Mouse (Mus musculus) stomach, embryonic 15.5 days (tissue): ENCODE measurements around the gene Grcc10. TPM values are rescaled to one million over a fixed set of nuclear protein-coding genes. Genes with fewer than 3 reads are reported as not detected.

Experiments used
- ATAC-seq: fragments of 200-750 bp; cut with Nextera tagmentation; 2 replicates; pipeline ENCODE4 v1.8.0; 2017; ENCODE audit warnings: low read depth, moderate number of reproducible peaks, moderate TSS enrichment; ENCODE audit not compliant: insufficient read depth, low FRiP score
- H3K27ac ChIP-seq: fragments of 300-500 bp; sonication (generic); 2 replicates; pipeline ENCODE4 v1.5.1; 2015; ENCODE audit warnings: mild to moderate bottlenecking, inconsistent platforms
- H3K27me3 ChIP-seq: fragments of 300-500 bp; sonication (generic); replicated peaks from 2 replicates; pipeline ENCODE4 v1.6.1; 2015; ENCODE audit warnings: inconsistent platforms
- H3K36me3 ChIP-seq: fragments of 300-500 bp; sonication (generic); 2 replicates; pipeline ENCODE4 v1.6.1; 2015; ENCODE audit warnings: inconsistent platforms
- H3K4me1 ChIP-seq: fragments of 300-500 bp; sonication (generic); 2 replicates; pipeline ENCODE4 v1.6.1; 2015; ENCODE audit warnings: inconsistent platforms
- H3K4me2 ChIP-seq: fragments of 300-500 bp; sonication (generic); 2 replicates; pipeline ENCODE4 v1.6.1; 2015; ENCODE audit warnings: mild to moderate bottlenecking, inconsistent platforms
- H3K4me3 ChIP-seq: fragments of 300-500 bp; sonication (generic); replicated peaks from 2 replicates; pipeline ENCODE4 v1.5.1; 2015; ENCODE audit warnings: inconsistent platforms
- H3K9ac ChIP-seq: fragments of 300-500 bp; sonication (generic); 2 replicates; pipeline ENCODE4 v1.6.1; 2015; ENCODE audit warnings: inconsistent platforms
- H3K9me3 ChIP-seq: fragments of 300-500 bp; sonication (generic); 2 replicates; pipeline ENCODE4 v1.6.1; 2016; ENCODE audit warnings: inconsistent platforms
- WGBS: fragments of 180-500 bp; shearing (Covaris S2); methylation state at CpG from one replicate; pipeline ENCODE4 v1.1.7; 2015; 5-methylcytosine and 5-hydroxymethylcytosine counted together
- polyA plus RNA-seq: library from polyadenylated mRNA; unstranded; fragments of >200 nt; fragmentation: Nextera tagmentation; extraction: Ambion mirVana; gene quantifications from 2 replicates; pipeline ENCODE4 v1.2.1, GENCODE M21; 2015

The Grcc10 gene
- polyA plus RNA-seq, 1 experiment from 2014 or later, result 401 TPM

DNA sequence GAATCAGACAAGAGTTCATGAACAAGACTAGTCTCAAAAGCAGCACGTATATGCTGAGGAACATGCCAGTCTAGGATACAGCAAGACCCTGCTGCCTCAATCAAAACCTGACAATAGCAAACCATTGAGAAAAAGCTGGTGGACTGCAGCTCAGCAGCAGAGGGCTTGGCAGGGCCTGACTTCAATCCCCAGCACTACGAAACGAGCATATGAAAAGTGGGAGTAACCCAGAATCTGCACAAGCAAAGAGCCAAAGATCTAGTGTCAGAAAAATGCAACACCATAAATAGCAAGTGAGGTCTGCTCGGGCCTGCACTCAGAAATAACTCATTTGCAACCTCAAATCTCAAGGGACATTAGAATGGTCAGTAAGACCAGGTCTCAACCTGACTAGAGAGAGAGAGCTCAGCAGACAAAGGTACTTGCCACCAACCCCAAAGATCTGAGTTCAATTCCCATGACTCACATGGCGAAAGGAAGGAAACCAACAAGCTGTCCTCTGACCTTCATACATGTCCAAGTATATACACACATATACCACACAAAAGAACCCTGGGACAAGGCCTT lies 35.0 kb downstream of the Grcc10 start:
- Histone ChIP-seq H3K9ac (no peak overlapping the region), H3K4me2 (no peak overlapping the region), H3K36me3 (peaks cover 26% of the 10 kb centered on the region), H3K27me3 (no peaks in the 10 kb centered on the region), H3K4me3 (no peak overlapping the region), H3K27ac (no peak overlapping the region), H3K9me3 (no peaks in the 10 kb centered on the region), H3K4me1 (peaks cover 16% of the 10 kb centered on the region)
- ATAC-seq, result no peak
- WGBS, result 83% methylated on average over 5 of the region's 5 CpGs

DNA sequence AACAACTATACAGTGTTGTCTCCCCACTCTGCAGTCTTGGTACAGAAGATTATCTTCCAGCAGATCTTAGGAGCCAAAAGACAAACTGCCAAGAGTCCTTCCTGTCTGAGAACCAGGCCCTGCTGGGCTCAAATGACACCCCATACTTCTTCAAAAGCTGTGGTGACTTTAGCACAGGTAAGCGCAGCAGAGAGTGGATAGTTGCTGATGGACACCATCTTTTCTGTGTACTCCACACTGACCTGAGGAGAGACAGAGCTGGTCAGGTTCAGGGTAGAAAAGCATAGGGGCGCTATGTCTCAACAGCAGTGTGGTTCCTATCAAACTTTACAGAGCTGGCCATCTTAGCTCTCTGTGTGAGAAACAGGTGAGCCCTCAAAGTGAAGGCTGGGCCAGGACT lies 36.8 kb downstream of the Grcc10 start:
- H3K9me3 ChIP-seq, result no peaks in the 10 kb centered on the region
- 0 out of 2 replicates have a peak, but pooled peaks cover 2% of the 10 kb centered on the region for H3K4me1 ChIP-seq
- H3K36me3 ChIP-seq, result peaks cover 31% of the 10 kb centered on the region
- ATAC-seq, result no peak
- no peak overlapping the region for H3K27ac ChIP-seq
- no peak overlapping the region for H3K4me3 ChIP-seq
- H3K9ac ChIP-seq, result no peak overlapping the region
- 95% methylated on average over 2 of the region's 2 CpGs for WGBS
- no peaks in the 10 kb centered on the region for H3K27me3 ChIP-seq
- no peak overlapping the region for H3K4me2 ChIP-seq

DNA sequence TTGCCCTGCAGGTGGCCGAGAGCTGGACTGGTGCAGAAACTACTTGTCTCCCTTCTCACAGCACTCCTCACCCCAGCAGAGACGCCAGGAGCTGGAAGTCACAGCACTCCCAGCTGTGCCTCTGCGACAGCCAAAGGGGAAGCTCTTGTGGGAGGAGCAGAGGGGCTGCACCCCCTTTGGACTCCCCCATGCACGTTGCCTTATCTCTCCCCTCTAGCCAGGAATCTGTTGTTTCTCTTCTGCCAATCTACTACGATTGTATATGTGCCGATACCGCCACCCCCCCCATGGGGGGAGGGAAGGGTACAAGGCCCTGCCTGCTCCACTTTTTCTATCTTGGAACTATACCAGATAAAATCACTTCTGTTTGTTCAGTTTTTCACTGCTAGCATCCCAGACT lies 37.4 kb downstream of the Grcc10 start:
- Histone ChIP-seq H3K9ac (no peak overlapping the region), H3K27me3 (no peaks in the 10 kb centered on the region), H3K9me3 (no peaks in the 10 kb centered on the region), H3K4me2 (no peak overlapping the region), H3K4me3 (no peak overlapping the region), H3K27ac (no peak overlapping the region), H3K36me3 (peaks cover 35% of the 10 kb centered on the region), H3K4me1 (no peaks in the 10 kb centered on the region)
- 70% methylated on average over 7 of the region's 7 CpGs for WGBS
- no peak for ATAC-seq

DNA sequence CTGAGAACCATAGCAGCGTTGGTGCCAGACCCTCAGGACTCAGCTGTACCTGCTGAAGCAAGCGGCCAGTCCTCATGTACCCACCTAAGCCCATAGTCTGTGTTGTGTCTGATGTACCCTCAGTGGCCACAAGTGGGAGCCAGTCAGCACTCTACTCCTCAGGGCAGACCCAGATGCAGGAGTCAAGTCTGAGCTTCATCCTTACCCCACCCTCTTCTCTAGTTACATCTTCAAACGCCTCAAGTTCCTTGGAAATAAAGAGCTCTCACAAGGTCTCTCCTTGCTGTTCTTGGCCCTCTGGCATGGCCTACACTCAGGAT lies 38.4 kb downstream of the Grcc10 start:
- 0 out of 2 replicates have a peak, but pooled peaks have one; percentile 32 for ATAC-seq
- WGBS, result 44% methylated on average over 3 of the region's 3 CpGs

DNA sequence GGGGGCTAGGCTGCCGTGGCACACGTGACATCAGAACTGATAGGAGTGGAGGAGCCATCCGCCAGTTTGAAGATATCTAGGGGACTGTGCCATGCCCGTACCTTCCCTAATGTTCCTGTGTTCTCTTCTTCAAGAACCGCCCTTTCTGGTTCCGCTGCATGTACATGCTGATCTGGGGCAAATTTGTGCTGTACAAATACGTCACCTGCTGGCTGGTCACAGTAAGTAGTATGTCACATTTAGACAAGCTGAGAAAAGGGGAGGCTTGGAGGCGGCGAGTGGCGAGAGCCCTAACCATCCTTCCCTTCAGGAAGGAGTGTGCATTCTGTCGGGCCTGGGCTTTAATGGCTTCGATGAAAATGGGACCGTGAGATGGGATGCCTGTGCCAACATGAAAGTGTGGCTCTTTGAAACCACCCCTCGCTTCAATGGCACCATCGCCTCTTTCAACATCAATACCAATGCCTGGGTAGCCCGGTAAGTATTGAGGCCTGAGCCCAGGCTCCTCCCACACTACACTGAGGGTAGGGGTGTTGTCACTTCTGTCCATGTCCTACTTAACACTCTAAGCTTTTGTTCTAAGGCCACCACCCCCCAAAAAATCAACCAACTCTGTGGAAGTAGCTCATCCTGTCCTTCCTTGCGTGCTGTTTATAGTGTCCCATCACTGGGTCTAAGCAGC lies 38.9 kb downstream of the Grcc10 start:
- H3K27me3 ChIP-seq, result no peaks in the 10 kb centered on the region
- H3K9me3 ChIP-seq, result no peaks in the 10 kb centered on the region
- no peak for ATAC-seq
- H3K4me1 ChIP-seq, result no peaks in the 10 kb centered on the region
- no peak overlapping the region for H3K9ac ChIP-seq
- no peak overlapping the region for H3K4me2 ChIP-seq
- peaks cover 35% of the 10 kb centered on the region for H3K36me3 ChIP-seq
- no peak overlapping the region for H3K27ac ChIP-seq
- WGBS, result 90% methylated on average over 17 of the region's 17 CpGs
- no peak overlapping the region for H3K4me3 ChIP-seq

More for the DNA sequence above, 38.4 kb downstream of the Grcc10 start:
- Histone ChIP-seq H3K9ac (no peak overlapping the region), H3K27me3 (no peaks in the 10 kb centered on the region), H3K4me2 (no peak overlapping the region), H3K9me3 (no peaks in the 10 kb centered on the region), H3K36me3 (peaks cover 35% of the 10 kb centered on the region), H3K27ac (no peak overlapping the region), H3K4me3 (no peak overlapping the region), H3K4me1 (no peaks in the 10 kb centered on the region)

DNA sequence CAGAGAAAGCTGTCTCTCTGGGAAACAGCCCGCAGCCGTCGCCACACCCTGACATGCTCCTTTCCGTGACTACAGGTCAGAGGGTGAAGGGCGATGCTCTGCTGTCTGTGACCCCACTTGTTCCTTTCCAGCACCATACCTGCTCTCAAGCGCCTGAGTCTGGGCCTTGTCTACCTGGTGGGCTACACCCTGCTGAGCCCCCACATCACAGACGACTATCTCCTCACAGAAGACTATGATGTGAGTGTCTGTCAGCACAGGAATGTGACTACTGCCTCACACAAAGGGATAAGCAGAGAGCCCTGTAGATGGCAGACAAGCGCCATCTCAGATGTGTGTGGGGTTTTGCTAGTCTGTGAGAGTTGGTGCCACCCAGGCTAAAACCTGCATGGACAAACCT lies 39.8 kb downstream of the Grcc10 start:
- WGBS, result 75% methylated on average over 8 of the region's 8 CpGs
- Histone ChIP-seq H3K4me3 (no peak overlapping the region), H3K9me3 (no peaks in the 10 kb centered on the region), H3K9ac (no peak overlapping the region), H3K36me3 (peaks cover 35% of the 10 kb centered on the region), H3K27ac (no peak overlapping the region), H3K4me1 (no peaks in the 10 kb centered on the region), H3K4me2 (no peak overlapping the region), H3K27me3 (no peaks in the 10 kb centered on the region)
- ATAC-seq, result no peak

DNA sequence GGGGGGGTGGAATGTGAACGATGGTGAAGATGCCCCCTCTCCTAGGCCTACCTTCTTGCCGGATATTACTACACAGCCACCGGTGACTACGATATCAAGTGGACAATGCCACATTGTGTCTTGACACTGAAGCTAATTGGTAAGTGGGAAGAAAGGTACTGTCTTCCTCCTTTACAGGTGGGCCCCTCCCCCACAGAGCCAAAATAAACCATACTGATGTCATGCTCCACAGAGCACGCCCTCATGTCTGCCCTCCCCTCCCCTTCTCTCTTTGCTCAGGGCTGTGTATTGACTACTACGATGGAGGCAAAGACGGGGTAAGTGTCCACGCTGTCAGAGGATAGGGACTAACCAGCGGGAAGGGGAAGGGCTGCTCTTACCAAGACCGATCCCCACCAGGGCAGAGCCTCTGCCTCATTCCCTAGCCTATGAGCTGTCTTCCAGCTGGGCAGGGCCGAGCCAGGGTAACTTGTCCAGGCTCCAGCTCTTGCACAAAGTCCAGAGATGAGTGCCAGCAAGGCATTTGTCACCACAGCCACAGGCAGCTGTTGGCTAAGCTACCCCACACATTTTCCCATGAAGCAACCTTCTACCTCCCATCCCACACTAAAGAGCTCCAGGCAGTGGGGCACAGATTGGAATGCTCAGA lies 41.1 kb downstream of the Grcc10 start:
- H3K4me2 ChIP-seq, result no peak overlapping the region
- WGBS, result 80% methylated on average over 11 of the region's 11 CpGs
- no peaks in the 10 kb centered on the region for H3K4me1 ChIP-seq
- no peak overlapping the region for H3K4me3 ChIP-seq
- no peaks in the 10 kb centered on the region for H3K27me3 ChIP-seq
- H3K9me3 ChIP-seq, result no peaks in the 10 kb centered on the region
- H3K27ac ChIP-seq, result no peak overlapping the region
- H3K9ac ChIP-seq, result no peak overlapping the region
- H3K36me3 ChIP-seq, result peaks cover 34% of the 10 kb centered on the region
- no peak for ATAC-seq

DNA sequence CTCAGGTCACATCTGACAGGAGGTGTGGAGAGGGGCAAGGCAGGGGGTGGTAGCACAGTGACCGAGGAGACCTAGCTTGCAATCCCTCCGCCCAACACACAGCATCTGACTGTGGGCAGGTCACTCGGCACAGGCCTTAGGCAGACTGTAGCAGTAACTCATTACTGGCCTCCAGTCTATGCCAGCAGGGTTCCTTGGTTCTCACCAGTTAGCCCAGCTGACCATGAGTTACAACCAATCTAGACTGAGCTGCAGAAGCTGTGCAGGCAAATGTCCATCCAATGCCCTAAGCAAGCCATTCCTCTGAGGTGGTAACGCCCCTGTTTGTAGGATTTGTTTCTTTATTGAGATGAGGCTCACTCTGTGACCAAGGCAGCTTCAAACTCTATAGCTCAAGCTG lies 41.8 kb downstream of the Grcc10 start:
- no peak for ATAC-seq
- H3K36me3 ChIP-seq, result peaks cover 27% of the 10 kb centered on the region
- WGBS, result 85% methylated on average over 4 of the region's 4 CpGs

DNA sequence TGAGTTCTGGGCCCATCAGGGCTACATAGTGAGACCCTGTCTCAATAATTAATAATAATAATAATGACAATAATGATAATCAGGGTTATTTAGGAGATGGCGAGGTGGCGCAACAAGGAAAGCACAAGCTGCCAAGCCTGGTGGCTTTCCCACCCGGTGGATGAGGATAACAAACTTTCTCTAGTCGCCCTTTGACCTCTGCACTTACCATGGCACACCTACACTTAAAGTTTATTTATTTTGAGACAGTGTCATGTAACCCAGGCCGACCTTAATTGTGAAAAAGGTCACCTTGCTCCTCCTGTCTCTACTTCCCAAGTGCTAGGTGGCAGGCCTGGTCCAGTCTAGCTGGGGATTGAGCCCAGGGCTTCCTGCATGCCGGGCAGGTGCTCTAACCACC lies 42.4 kb downstream of the Grcc10 start:
- H3K36me3 ChIP-seq, result peaks cover 23% of the 10 kb centered on the region
- no peak overlapping the region for H3K4me3 ChIP-seq
- 68% methylated on average over 6 of the region's 6 CpGs for WGBS
- ATAC-seq, result no peak
- H3K9ac ChIP-seq, result no peak overlapping the region
- H3K4me1 ChIP-seq, result peaks cover 11% of the 10 kb centered on the region
- H3K27me3 ChIP-seq, result no peaks in the 10 kb centered on the region
- no peak overlapping the region for H3K4me2 ChIP-seq
- H3K27ac ChIP-seq, result no peak overlapping the region
- no peaks in the 10 kb centered on the region for H3K9me3 ChIP-seq

More for the DNA sequence above, 41.8 kb downstream of the Grcc10 start:
- no peak overlapping the region for H3K4me3 ChIP-seq
- H3K4me2 ChIP-seq, result no peak overlapping the region
- no peaks in the 10 kb centered on the region for H3K9me3 ChIP-seq
- no peak overlapping the region for H3K27ac ChIP-seq
- H3K9ac ChIP-seq, result no peak overlapping the region
- H3K27me3 ChIP-seq, result no peaks in the 10 kb centered on the region
- H3K4me1 ChIP-seq, result peaks cover 5% of the 10 kb centered on the region

DNA sequence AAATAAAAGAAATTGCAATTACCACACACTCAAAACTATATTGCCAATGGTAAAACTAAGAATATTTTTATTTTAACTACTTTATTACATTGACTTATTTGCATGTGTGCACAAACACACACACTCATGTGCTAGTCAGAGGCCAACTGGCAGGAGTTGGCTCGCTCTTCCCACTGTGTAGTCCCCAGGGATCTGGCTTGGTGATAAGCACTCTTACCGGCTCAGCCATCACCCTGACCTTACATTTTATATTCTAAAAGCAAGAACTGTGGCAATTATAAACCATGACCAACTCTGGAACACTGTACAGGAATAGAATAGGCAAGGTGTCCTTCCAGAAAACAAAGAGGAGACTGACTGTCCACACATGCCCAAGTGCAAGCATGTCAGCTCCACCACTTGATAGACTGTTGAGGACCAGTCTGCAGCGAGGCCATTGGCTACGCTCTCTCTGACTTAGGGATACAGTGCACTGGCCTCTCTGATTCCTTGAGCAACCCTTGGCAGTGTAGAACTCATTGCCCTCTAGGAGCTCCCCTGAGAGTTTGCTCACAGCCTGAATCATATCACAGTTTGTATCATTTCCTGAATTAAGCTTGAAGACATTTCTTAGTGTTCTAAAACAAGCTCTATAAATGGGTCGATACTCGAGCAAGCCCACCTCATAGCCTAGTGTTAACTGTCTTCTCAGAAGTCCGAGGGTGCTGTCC lies 44.6 kb downstream of the Grcc10 start:
- Histone ChIP-seq H3K4me1 (peaks cover 11% of the 10 kb centered on the region), H3K9me3 (no peaks in the 10 kb centered on the region), H3K36me3 (peaks cover 17% of the 10 kb centered on the region; the same call in 1 of the 2 replicates), H3K27ac (no peak overlapping the region), H3K4me2 (no peak overlapping the region), H3K9ac (no peak overlapping the region), H3K27me3 (no peaks in the 10 kb centered on the region), H3K4me3 (no peak overlapping the region)
- 92% methylated on average over 7 of the region's 7 CpGs for WGBS
- no peak for ATAC-seq

DNA sequence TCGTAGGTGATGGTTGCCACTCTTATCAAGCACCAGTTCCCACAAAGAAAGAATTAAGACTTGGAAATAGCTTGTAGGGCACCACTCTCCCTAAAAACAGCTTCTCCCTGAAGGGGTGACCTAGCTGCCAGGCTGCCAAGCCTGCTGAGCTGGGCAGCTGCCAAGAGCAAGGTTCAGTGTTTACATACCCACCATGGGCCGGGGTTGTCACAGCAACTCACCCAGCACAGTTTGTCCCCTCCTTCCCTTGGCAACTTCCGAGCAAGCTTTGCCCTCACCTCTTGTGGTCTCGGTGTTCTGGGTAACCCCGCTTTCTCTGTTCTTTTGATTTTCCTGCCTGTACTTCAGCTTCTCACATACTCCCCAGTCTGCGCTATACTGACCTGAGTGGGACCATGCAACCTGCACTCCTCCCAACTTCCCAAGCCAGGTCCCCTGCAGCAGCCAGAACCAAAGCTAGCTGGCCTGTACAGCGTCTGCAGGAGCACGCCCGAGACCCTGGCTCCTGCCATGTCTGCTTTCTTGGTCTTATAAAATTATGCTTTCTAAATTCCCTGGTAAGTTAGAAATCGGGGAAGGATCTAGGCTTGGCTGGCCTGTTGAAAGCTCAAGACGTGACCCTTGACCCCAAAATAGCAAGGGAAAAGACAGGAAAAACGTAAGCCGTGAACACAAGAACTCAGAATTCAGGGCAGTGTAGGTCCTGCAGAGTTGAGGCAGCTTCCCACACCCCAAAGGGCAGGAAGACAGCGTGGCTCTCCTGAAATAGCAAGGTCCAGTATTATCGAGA lies 46.8 kb downstream of the Grcc10 start:
- 70% methylated on average over 15 of the region's 15 CpGs for WGBS
- peaks cover 7% of the 10 kb centered on the region; the same call in 1 of the 2 replicates for H3K36me3 ChIP-seq
- H3K4me3 ChIP-seq, result no peak overlapping the region
- peaks cover 11% of the 10 kb centered on the region for H3K4me1 ChIP-seq
- ATAC-seq, result peak; percentile 71
- peak overlapping the region; percentile 69 for H3K27ac ChIP-seq
- no peaks in the 10 kb centered on the region for H3K9me3 ChIP-seq
- no peak overlapping the region for H3K9ac ChIP-seq
- peak overlapping the region; percentile 14; the same call in 1 of the 2 replicates for H3K4me2 ChIP-seq
- H3K27me3 ChIP-seq, result no peaks in the 10 kb centered on the region
